Mouse (Mus musculus): ENCODE measurements at regions not wholly inside any gene's neighbourhood (a gene's known extent, or its start where the extent isn't known, plus 50 kb on each side); places are given as distances from the start of the nearest gene placed in this dataset.

GRCm38 (mm10) chr2:71629301-71630142, 83.0 kb upstream of the Dlx2 start:
- TF ChIP-seq GATA1 (IDR thresholded peaks at IDR 0.05; ENCODE audit: borderline replicate concordance, low read length) (no peak), FLI1 (IDR thresholded peaks at IDR 0.05; ENCODE audit: low read length) (no peak)
